Mouse (Mus musculus) Patski (cell line): Measurements from ENCODE around the gene Tectb. TPM values are rescaled to one million over a fixed set of nuclear protein-coding genes. Genes with fewer than 3 reads are reported as not detected.

Source experiments
- ATAC-seq: fragments of 100-300 bp; one replicate; pipeline ENCODE4 v1.8.0; 2021
- CTCF ChIA-PET: fragments of 350-600 bp; sonication (Branson Sonifier 250); formaldehyde crosslinking; loops from one replicate; lab custom pipeline; 2022; ENCODE audit warnings: inconsistent platforms; lab: Charles Lee
- POLR2A ChIA-PET: fragments of 350-600 bp; sonication (Branson Sonifier 250); formaldehyde crosslinking; loops from one replicate; lab custom pipeline; 2022; ENCODE audit warnings: antibody characterized with exemption, inconsistent platforms; lab: Charles Lee
- DNase-seq: peaks from one replicate; pipeline ENCODE4 v3.0.0-alpha.2; 2011; ENCODE audit warnings: low read depth, low spot score
- H3K27me3 ChIP-seq: fragments of 371-371 bp; one replicate; pipeline ENCODE4 v1.5.1; 2021
- CTCF ChIP-seq: fragments of 100-300 bp; IDR thresholded peaks from one replicate; pipeline ENCODE4 v1.5.1; 2021
- in situ Hi-C: fragments of 300-500 bp; cut with MboI; formaldehyde crosslinking; loops from 3 replicates; pipeline ENCODE4 v1.11.1; 2018; ENCODE audit warnings: low pct_unique_long_range_greater_than_20kb, mixed read lengths
- polyA plus RNA-seq: library from polyadenylated mRNA; unstranded; gene quantifications from one replicate; pipeline ENCODE4 v1.2.3, GENCODE M21; 2021

Gene Tectb
- not detected for polyA plus RNA-seq

DNA sequence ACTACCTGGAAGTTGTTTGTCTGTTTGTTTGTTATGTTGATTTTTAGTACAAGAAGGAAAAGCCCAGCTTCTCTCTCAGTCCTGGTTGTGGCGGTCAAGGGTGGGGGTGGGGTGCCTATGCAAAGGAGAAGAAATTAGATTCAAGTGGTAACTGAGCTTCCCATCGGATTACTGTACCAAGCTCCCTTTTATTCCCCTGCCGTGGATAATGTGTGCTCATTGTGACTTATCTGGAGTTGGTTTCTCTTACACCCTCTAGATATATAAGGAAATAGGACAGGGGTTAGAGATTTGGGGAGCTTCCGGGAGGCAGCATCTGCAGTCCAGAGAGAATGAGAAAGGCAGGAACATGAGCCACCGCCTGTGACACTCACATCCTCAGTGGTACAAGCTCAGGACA is at the start of gene Tectb:
TSS of gene Tectb (plus strand) at position 301 of the 400 bp plus-strand sequence.
- H3K27me3 ChIP-seq, result peaks cover 64% of the 10 kb centered on the region
- ATAC-seq (no peak), DNase-seq (no peak)
- CTCF ChIA-PET, result no interaction called here
- no peak for TF ChIP-seq CTCF
- POLR2A ChIA-PET, result no interaction called here
- in situ Hi-C loops, result no loop called here

- in situ Hi-C loops, result no loop called here
- POLR2A ChIA-PET, result interaction anchor here (0.7 kb wide), 1 partner anchor 43 kb away, joined by 6 read pairs; no protein-coding TSS in a partner anchor
- peaks cover 25% of the 10 kb centered on the region for H3K27me3 ChIP-seq
- ATAC-seq, result no peak
- DNase-seq, result no peak
- no peak for TF ChIP-seq CTCF
- CTCF ChIA-PET, result interaction anchor here (1.0 kb wide), 1 partner anchor 20 kb away, joined by 3 read pairs; no protein-coding TSS in a partner anchor
These were observed 48.8 kb upstream of the Tectb start for GRCm38 (mm10) chr19:55131747-55132146.

DNA sequence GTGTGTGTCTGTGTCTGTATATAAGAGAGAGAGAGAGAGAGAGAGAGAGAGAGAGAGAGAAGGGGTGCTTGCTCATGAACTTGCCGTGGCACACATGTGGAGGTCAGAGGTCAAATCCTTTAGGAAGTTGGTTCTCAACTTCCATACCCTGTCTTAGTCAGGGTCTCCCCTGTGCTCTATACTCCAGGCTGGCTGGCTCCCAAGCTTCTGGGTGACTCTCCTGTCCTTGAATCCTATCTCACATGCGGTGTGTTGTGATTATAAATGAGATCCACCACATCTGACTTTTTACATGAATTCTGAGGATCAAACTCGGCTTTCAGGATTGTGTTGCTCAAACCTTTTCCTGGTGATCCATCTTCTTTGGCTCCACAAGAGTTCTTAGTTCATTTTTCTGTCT is 48.1 kb upstream of the Tectb start:
- CTCF ChIA-PET, result interaction anchor here (1.0 kb wide), 1 partner anchor 21 kb away, joined by 3 read pairs; no protein-coding TSS in a partner anchor
- no peak for DNase-seq
- TF ChIP-seq CTCF, result no peak
- H3K27me3 ChIP-seq, result peaks cover 21% of the 10 kb centered on the region
- POLR2A ChIA-PET, result no interaction called here
- no peak for ATAC-seq
- in situ Hi-C loops, result no loop called here

- no peak for DNase-seq
- ATAC-seq, result no peak
- in situ Hi-C loops, result no loop called here
- no peak for TF ChIP-seq CTCF
- CTCF ChIA-PET, result interaction anchor here (0.6 kb wide), 1 partner anchor 415 kb away, joined by 3 read pairs; no protein-coding TSS in a partner anchor
- H3K27me3 ChIP-seq, result peaks cover 16% of the 10 kb centered on the region
- POLR2A ChIA-PET, result interaction anchor here (1.3 kb wide), 1 partner anchor 19 kb away, joined by 4 read pairs; no protein-coding TSS in a partner anchor
These were observed 46.0 kb upstream of the Tectb start for GRCm38 (mm10) chr19:55134521-55134920.

GRCm38 (mm10) chr19:55135918-55136317 is 44.6 kb upstream of the Tectb start:
- ChIA-PET POLR2A (no interaction called here), CTCF (no interaction called here)
- in situ Hi-C loops, result no loop called here
- no peak for DNase-seq
- H3K27me3 ChIP-seq, result peaks cover 17% of the 10 kb centered on the region
- TF ChIP-seq CTCF, result no peak
- no peak for ATAC-seq

GRCm38 (mm10) chr19:55136693-55137427 is 43.7 kb upstream of the Tectb start:
- DNase-seq, result no peak
- POLR2A ChIA-PET, result no interaction called here
- in situ Hi-C loops, result no loop called here
- H3K27me3 ChIP-seq, result peaks cover 17% of the 10 kb centered on the region
- CTCF ChIA-PET, result no interaction called here
- no peak for ATAC-seq
- TF ChIP-seq CTCF, result no peak

- H3K27me3 ChIP-seq, result peaks cover 17% of the 10 kb centered on the region
- in situ Hi-C loops, result no loop called here
- no peak for ATAC-seq
- DNase-seq, result no peak
- POLR2A ChIA-PET, result no interaction called here
- TF ChIP-seq CTCF, result no peak
- CTCF ChIA-PET, result no interaction called here
These were observed 42.6 kb upstream of the Tectb start for GRCm38 (mm10) chr19:55137884-55138283.

GRCm38 (mm10) chr19:55138506-55138905 is 42.0 kb upstream of the Tectb start:
- ATAC-seq (no peak), DNase-seq (no peak)
- in situ Hi-C loops, result no loop called here
- CTCF ChIA-PET, result no interaction called here
- peaks cover 17% of the 10 kb centered on the region for H3K27me3 ChIP-seq
- no peak for TF ChIP-seq CTCF
- POLR2A ChIA-PET, result no interaction called here

- ChIA-PET POLR2A (interaction anchor here (0.6 kb wide), 1 partner anchor 927 kb away, joined by 3 read pairs; no protein-coding TSS in a partner anchor), CTCF (no interaction called here)
- ATAC-seq (no peak), DNase-seq (no peak)
- in situ Hi-C loops, result no loop called here
- H3K27me3 ChIP-seq, result peaks cover 12% of the 10 kb centered on the region
- no peak for TF ChIP-seq CTCF
These were observed 41.2 kb upstream of the Tectb start for GRCm38 (mm10) chr19:55139301-55139700.

- in situ Hi-C loops, result no loop called here
These were observed 36.9 kb upstream of the Tectb start for GRCm38 (mm10) chr19:55143391-55144300.

More at GRCm38 (mm10) chr19:55143391-55144300, 36.9 kb upstream of the Tectb start:
- DNase-seq, result no peak
- ChIA-PET POLR2A (no interaction called here), CTCF (no interaction called here)
- ATAC-seq, result no peak
- peaks cover 23% of the 10 kb centered on the region for H3K27me3 ChIP-seq
- TF ChIP-seq CTCF, result no peak
